Mouse (Mus musculus) right cerebral cortex, adult 2 months (tissue): Measurements from ENCODE around the gene 4930426L09Rik.
"Not testable (repeated sequence)": the region's sequence is repeated elsewhere in the genome, so short reads cannot be mapped to it uniquely, and the experiment has no call there.

Experiments used
- DNase-seq, 2 experiments: peaks; one replicate each; pipeline ENCODE4 v3.0.0; 2021 to 2022; ENCODE audit warnings: low spot score in 2 of 2

Gene 4930426L09Rik

GRCm38 (mm10) chr2:18970461-18970860 is 27.7 kb upstream of the 4930426L09Rik start:
- DNase-seq = no peak

- no peak for DNase-seq
These were observed 26.6 kb upstream of the 4930426L09Rik start for GRCm38 (mm10) chr2:18971564-18971963.

GRCm38 (mm10) chr2:18974882-18975645 is 23.1 kb upstream of the 4930426L09Rik start:
- no peak for DNase-seq

GRCm38 (mm10) chr2:18976175-18976574 is 22.0 kb upstream of the 4930426L09Rik start:
- DNase-seq = no peak

- no peak for DNase-seq
These were observed 20.8 kb upstream of the 4930426L09Rik start for GRCm38 (mm10) chr2:18977201-18977805.

- DNase-seq = no peak
These were observed 19.1 kb upstream of the 4930426L09Rik start for GRCm38 (mm10) chr2:18979046-18979445.

GRCm38 (mm10) chr2:18979675-18980074 is 18.5 kb upstream of the 4930426L09Rik start:
- DNase-seq = peak in 1 of 2 experiments; percentile 36

GRCm38 (mm10) chr2:18982581-18982980 is 15.6 kb upstream of the 4930426L09Rik start:
- no peak for DNase-seq

GRCm38 (mm10) chr2:18983546-18983945 is 14.6 kb upstream of the 4930426L09Rik start:
- DNase-seq = no peak

- DNase-seq = no peak
These were observed 13.9 kb upstream of the 4930426L09Rik start for GRCm38 (mm10) chr2:18984095-18984847.

- DNase-seq = no peak
These were observed 12.6 kb upstream of the 4930426L09Rik start for GRCm38 (mm10) chr2:18985506-18985905.

GRCm38 (mm10) chr2:18988885-18989284 is 9.3 kb upstream of the 4930426L09Rik start:
- no peak for DNase-seq

- DNase-seq = no peak
These were observed 5.3 kb upstream of the 4930426L09Rik start for GRCm38 (mm10) chr2:18992512-18993510.

- DNase-seq = peak; percentile 19 to 40
These were observed 1.5 kb upstream of the 4930426L09Rik start for GRCm38 (mm10) chr2:18996451-18997211.

- peak; percentile 36 to 53 for DNase-seq
These were observed 664 bp upstream of the 4930426L09Rik start for GRCm38 (mm10) chr2:18997387-18997971.

- DNase-seq = no peak
These were observed 1.3 kb downstream of the 4930426L09Rik start for GRCm38 (mm10) chr2:18999395-18999794.

- DNase-seq = no peak
These were observed 6.7 kb downstream of the 4930426L09Rik start for GRCm38 (mm10) chr2:19004801-19005200.

GRCm38 (mm10) chr2:19006124-19006523 is 8.0 kb downstream of the 4930426L09Rik start:
- DNase-seq = no peak

- DNase-seq = no peak
These were observed 9.4 kb downstream of the 4930426L09Rik start for GRCm38 (mm10) chr2:19007580-19007979.

- not testable (repeated sequence) for DNase-seq
These were observed 12.4 kb downstream of the 4930426L09Rik start for GRCm38 (mm10) chr2:19010541-19010940.
